Mouse (Mus musculus): Measurements from ENCODE around the gene AU040320.
A peak's percentile ranks its signal among the peaks of the same experiment; 100 is the strongest.

AU040320 gene

GRCm38 (mm10) chr4:126750046-126750683 is 3.2 kb upstream of the AU040320 start:
- DNase-seq = no peak

GRCm38 (mm10) chr4:126750863-126751555 is 2.3 kb upstream of the AU040320 start:
- no peak for DNase-seq

- no peak for DNase-seq
These were observed 1.8 kb upstream of the AU040320 start for GRCm38 (mm10) chr4:126751556-126752023.

- DNase-seq = no peak
These were observed 1.2 kb upstream of the AU040320 start for GRCm38 (mm10) chr4:126752024-126752607.

- DNase-seq = peak in 1 of 2 experiments; percentile 42
These were observed 669 bp upstream of the AU040320 start for GRCm38 (mm10) chr4:126752608-126753141.

GRCm38 (mm10) chr4:126754231-126754611 is 877 bp downstream of the AU040320 start:
- DNase-seq = no peak

- no peak for DNase-seq
These were observed 1.5 kb downstream of the AU040320 start for GRCm38 (mm10) chr4:126754736-126755374.

GRCm38 (mm10) chr4:126756766-126757165 is 3.4 kb downstream of the AU040320 start:
- no peak for DNase-seq

- DNase-seq = no peak
These were observed 5.0 kb downstream of the AU040320 start for GRCm38 (mm10) chr4:126758299-126758698.

- no peak for DNase-seq
These were observed 6.1 kb downstream of the AU040320 start for GRCm38 (mm10) chr4:126759435-126759834.

- peak in 1 of 2 experiments; percentile 33 for DNase-seq
These were observed 9.4 kb downstream of the AU040320 start for GRCm38 (mm10) chr4:126762586-126763359.

GRCm38 (mm10) chr4:126763483-126763882 is 10.1 kb downstream of the AU040320 start:
- DNase-seq = no peak

GRCm38 (mm10) chr4:126769800-126770563 is 16.6 kb downstream of the AU040320 start:
- DNase-seq = no peak

- no peak for DNase-seq
These were observed 17.5 kb downstream of the AU040320 start for GRCm38 (mm10) chr4:126770831-126771230.

GRCm38 (mm10) chr4:126773871-126774270 is 20.5 kb downstream of the AU040320 start:
- no peak for DNase-seq

- DNase-seq = no peak
These were observed 21.8 kb downstream of the AU040320 start for GRCm38 (mm10) chr4:126775182-126775581.

- no peak for DNase-seq
These were observed 25.8 kb downstream of the AU040320 start for GRCm38 (mm10) chr4:126779148-126779581.

- no peak for DNase-seq
These were observed 26.8 kb downstream of the AU040320 start for GRCm38 (mm10) chr4:126779826-126780775.

- DNase-seq = no peak
These were observed 28.5 kb downstream of the AU040320 start for GRCm38 (mm10) chr4:126781871-126782270.

- DNase-seq = no peak
These were observed 29.2 kb downstream of the AU040320 start for GRCm38 (mm10) chr4:126782512-126782911.

Data from kidney, postnatal 4 days (tissue).